Mouse (Mus musculus): ENCODE data around the gene Ahdc1.

DNA sequence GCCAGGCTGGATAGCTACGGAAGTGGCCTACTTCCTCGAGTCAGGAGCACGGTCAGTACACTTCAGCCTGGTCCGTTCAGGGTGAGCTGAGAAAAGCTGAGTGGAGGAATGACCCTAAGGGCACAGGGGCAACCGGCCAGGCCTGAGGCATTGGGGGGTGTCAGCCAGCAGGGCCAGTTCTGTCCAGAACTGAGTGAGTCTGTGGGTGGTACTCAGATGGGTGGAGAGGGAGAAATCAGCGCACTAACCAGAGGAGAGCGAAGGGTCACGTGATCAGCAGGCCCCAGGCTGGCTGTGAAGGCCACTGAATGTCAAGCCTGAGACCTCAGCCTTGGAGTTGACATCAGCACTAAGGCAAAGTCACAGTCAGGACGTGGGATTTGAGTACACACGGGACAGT, 23.4 kb downstream of the Ahdc1 start:
- TF ChIP-seq CTCF (IDR thresholded peaks at IDR 0.05; ENCODE audit: low read depth, low read length), result no peak
- TF ChIP-seq TAL1 (conservative IDR thresholded peaks at IDR 0.05; ENCODE audit: low read depth, low read length), result no peak
- no peak for TF ChIP-seq GATA1 (IDR thresholded peaks at IDR 0.05; ENCODE audit: borderline replicate concordance, low read length)
- TF ChIP-seq POLR2AphosphoS5 (IDR thresholded peaks at IDR 0.05; ENCODE audit: insufficient replicate concordance, low read depth, low read length), result no peak

Data from G1E (cell line).